Mouse (Mus musculus) embryonic fibroblast, embryonic 13.5 days (primary cell): Measurements from ENCODE around the gene Tenm4.

ENCODE experiments used
- CTCF ChIP-seq: IDR thresholded peaks from 2 replicates; pipeline ENCODE4 v1.5.1; 2011; ENCODE audit warnings: mild to moderate bottlenecking, control low read depth, low read length, moderate library complexity, borderline replicate concordance; ENCODE audit not compliant: insufficient read depth
- POLR2A ChIP-seq: IDR thresholded peaks from 2 replicates; pipeline ENCODE4 v1.6.1; 2011; ENCODE audit warnings: low read depth, mild to moderate bottlenecking, control low read depth, low read length, moderate library complexity

- TF ChIP-seq CTCF, result no peak
- TF ChIP-seq POLR2A, result no peak
Measured at GRCm38 (mm10) chr7:96207071-96207470, 36.0 kb downstream of the Tenm4 start.
